Mouse (Mus musculus) MEL (cell line): ENCODE measurements around the gene Atxn7l1. TPM values are rescaled to one million over a fixed set of nuclear protein-coding genes. Genes with fewer than 3 reads are reported as not detected.

Experiments
- DNase-seq: peaks from one replicate; pipeline ENCODE4 v3.0.0; 2011; ENCODE audit warnings: low read depth, low spot score
- H3K27ac ChIP-seq: 2 replicates; pipeline ENCODE4 v1.5.1; 2012; ENCODE audit warnings: low read depth, mild to moderate bottlenecking, control low read depth, low read length, moderate library complexity; ENCODE audit not compliant: control insufficient read depth
- H3K27me3 ChIP-seq, 2 experiments: fragments of 150-350 bp in 1 of 2; sonication (generic) in 1 of 2; 2 replicates each; pipeline ENCODE4 v1.6.1; 2012; ENCODE audit warnings: low read length in 2 of 2, mild to moderate bottlenecking in 2 of 2, improper control_type of control experiment in 1 of 2, moderate library complexity in 1 of 2; ENCODE audit not compliant: insufficient read depth in 2 of 2, control insufficient read depth in 1 of 2
- H3K36me3 ChIP-seq, 2 experiments: 2 replicates each; pipeline ENCODE4 v1.6.1; 2012 to 2014; ENCODE audit warnings: low read length in 2 of 2, improper control_type of control experiment in 1 of 2, inconsistent platforms in 1 of 2, mild to moderate bottlenecking in 1 of 2; ENCODE audit not compliant: insufficient read depth in 2 of 2, control insufficient read depth in 1 of 2
- H3K4me1 ChIP-seq, 2 experiments: fragments of 150-350 bp in 1 of 2; sonication (generic) in 1 of 2; 2 replicates each; pipeline ENCODE4 v1.6.1; 2012; ENCODE audit warnings: low read length in 2 of 2, improper control_type of control experiment in 1 of 2, mild to moderate bottlenecking in 1 of 2; ENCODE audit not compliant: insufficient read depth in 2 of 2, control insufficient read depth in 1 of 2
- H3K4me3 ChIP-seq, 2 experiments: fragments of 150-350 bp in 1 of 2; sonication (generic) in 1 of 2; 2 replicates each; pipeline ENCODE4 v1.5.1; 2012; ENCODE audit warnings: low read depth in 2 of 2, low read length in 2 of 2, mild to moderate bottlenecking in 2 of 2, moderate library complexity in 2 of 2, control low read depth in 1 of 2, improper control_type of control experiment in 1 of 2; ENCODE audit not compliant: control insufficient read depth in 1 of 2, insufficient read depth in 1 of 2
- H3K79me2 ChIP-seq: 2 replicates; pipeline ENCODE4 v1.6.1; 2012; ENCODE audit warnings: mild to moderate bottlenecking, low read length, moderate library complexity; ENCODE audit not compliant: control insufficient read depth, poor library complexity, insufficient read depth
- H3K9ac ChIP-seq: 2 replicates; pipeline ENCODE4 v1.6.1; 2012; ENCODE audit warnings: low read depth, mild to moderate bottlenecking, control low read depth, low read length, moderate library complexity; ENCODE audit not compliant: control insufficient read depth, poor library complexity, severe bottlenecking
- H3K9me3 ChIP-seq: fragments of 150-350 bp; sonication (generic); replicated peaks from 2 replicates; pipeline ENCODE4 v1.6.1; 2012; ENCODE audit warnings: mild to moderate bottlenecking, low read length, improper control_type of control experiment, moderate library complexity; ENCODE audit not compliant: insufficient read depth
- CHD2 ChIP-seq: IDR thresholded peaks from 2 replicates; pipeline ENCODE4 v1.6.1; 2011; ENCODE audit warnings: low read length, improper control_type of control experiment
- CTCF ChIP-seq, 3 experiments: IDR thresholded peaks in 2 of 3; conservative IDR thresholded peaks in 1 of 3; 2 replicates each; pipeline ENCODE4 v1.5.1; 2011 to 2012; ENCODE audit warnings: low read length in 3 of 3, low read depth in 2 of 3, mild to moderate bottlenecking in 2 of 3, improper control_type of control experiment in 1 of 3, inconsistent platforms in 1 of 3, mixed read lengths in 1 of 3, moderate library complexity in 1 of 3; ENCODE audit not compliant: control insufficient read depth in 1 of 3, insufficient read depth in 1 of 3, poor library complexity in 1 of 3, severe bottlenecking in 1 of 3
- E2F4 ChIP-seq: IDR thresholded peaks from 2 replicates; pipeline ENCODE4 v1.6.1; 2011; ENCODE audit warnings: low read depth, low read length, improper control_type of control experiment, borderline replicate concordance
- ELF1 ChIP-seq: IDR thresholded peaks from 2 replicates; pipeline ENCODE4 v1.6.1; 2014; ENCODE audit warnings: low read depth, mild to moderate bottlenecking, inconsistent platforms, low read length, improper control_type of control experiment, moderate library complexity
- EP300 ChIP-seq, 2 experiments: IDR thresholded peaks; 2 replicates each; pipeline ENCODE4 v1.6.1; 2011; ENCODE audit warnings: improper control_type of control experiment in 2 of 2, low read length in 2 of 2, low read depth in 1 of 2, mild to moderate bottlenecking in 1 of 2
- GATA1 ChIP-seq: IDR thresholded peaks from 2 replicates; pipeline ENCODE4 v1.6.1; 2011; ENCODE audit warnings: low read depth, low read length, improper control_type of control experiment
- HCFC1 ChIP-seq: IDR thresholded peaks from 2 replicates; pipeline ENCODE4 v1.6.1; 2012; ENCODE audit warnings: low read depth, mild to moderate bottlenecking, inconsistent platforms, low read length, improper control_type of control experiment, moderate library complexity
- KAT2A ChIP-seq: conservative IDR thresholded peaks from 2 replicates; pipeline ENCODE4 v1.6.1; 2012; ENCODE audit warnings: low read depth, low read length, improper control_type of control experiment, inconsistent platforms
- MAX ChIP-seq: IDR thresholded peaks from 2 replicates; pipeline ENCODE4 v1.6.1; 2011; ENCODE audit warnings: low read length, improper control_type of control experiment
- MAZ ChIP-seq: IDR thresholded peaks from 2 replicates; pipeline ENCODE4 v1.6.1; 2012; ENCODE audit warnings: low read depth, mild to moderate bottlenecking, inconsistent platforms, low read length, improper control_type of control experiment
- MYB ChIP-seq: IDR thresholded peaks from 2 replicates; pipeline ENCODE4 v1.6.1; 2011; ENCODE audit warnings: mild to moderate bottlenecking, low read depth, low read length, improper control_type of control experiment
- NRF1 ChIP-seq: IDR thresholded peaks from 2 replicates; pipeline ENCODE4 v1.6.1; 2014; ENCODE audit warnings: low read depth, mild to moderate bottlenecking, inconsistent platforms, low read length, improper control_type of control experiment, moderate library complexity; ENCODE audit not compliant: poor library complexity, insufficient read depth, severe bottlenecking
- RCOR1 ChIP-seq: IDR thresholded peaks from 2 replicates; pipeline ENCODE4 v1.6.1; 2012; ENCODE audit warnings: low read depth, mild to moderate bottlenecking, inconsistent platforms, low read length, improper control_type of control experiment
- SIN3A ChIP-seq: IDR thresholded peaks from 2 replicates; pipeline ENCODE4 v1.6.1; 2012; ENCODE audit warnings: low read length, improper control_type of control experiment, inconsistent platforms
- UBTF ChIP-seq: IDR thresholded peaks from 2 replicates; pipeline ENCODE4 v1.6.1; 2012; ENCODE audit warnings: low read depth, mild to moderate bottlenecking, inconsistent platforms, low read length, improper control_type of control experiment, moderate library complexity, borderline replicate concordance; ENCODE audit not compliant: insufficient read depth
- USF1 ChIP-seq: IDR thresholded peaks from 2 replicates; pipeline ENCODE4 v1.6.1; 2014; ENCODE audit warnings: low read depth, mild to moderate bottlenecking, inconsistent platforms, low read length, improper control_type of control experiment, moderate library complexity
- ZKSCAN1 ChIP-seq: IDR thresholded peaks from 2 replicates; pipeline ENCODE4 v1.6.1; 2012; ENCODE audit warnings: low read depth, mild to moderate bottlenecking, inconsistent platforms, low read length, improper control_type of control experiment, moderate library complexity
- ZMIZ1 ChIP-seq: IDR thresholded peaks from 2 replicates; pipeline ENCODE4 v1.6.1; 2012; ENCODE audit warnings: low read depth, mild to moderate bottlenecking, inconsistent platforms, low read length, improper control_type of control experiment, moderate library complexity
- polyA plus RNA-seq, 2 experiments: library from polyadenylated mRNA; stranded (reverse) in 1 of 2; unstranded in 1 of 2; fragments of >175 nt in 1 of 2; fragments of >200 nt in 1 of 2; gene quantifications; 2 replicates each; pipeline versions ENCODE4 v1.2.1 to v1.2.4; 2012; ENCODE audit warnings: low replicate concordance in 2 of 2, low read depth in 1 of 2; ENCODE audit not compliant: insufficient read length in 2 of 2, insufficient read depth in 1 of 2, missing spikeins in 1 of 2
- total RNA-seq: library from RNA; depleted of rRNA; stranded (reverse); fragments of 300-350 nt; gene quantifications from 2 replicates; pipeline ENCODE4 v1.2.3, GENCODE M21; 2012

The Atxn7l1 gene
- total and polyA plus RNA-seq, 3 experiments = 11.6 to 50.3 TPM; not detected in 1

DNA sequence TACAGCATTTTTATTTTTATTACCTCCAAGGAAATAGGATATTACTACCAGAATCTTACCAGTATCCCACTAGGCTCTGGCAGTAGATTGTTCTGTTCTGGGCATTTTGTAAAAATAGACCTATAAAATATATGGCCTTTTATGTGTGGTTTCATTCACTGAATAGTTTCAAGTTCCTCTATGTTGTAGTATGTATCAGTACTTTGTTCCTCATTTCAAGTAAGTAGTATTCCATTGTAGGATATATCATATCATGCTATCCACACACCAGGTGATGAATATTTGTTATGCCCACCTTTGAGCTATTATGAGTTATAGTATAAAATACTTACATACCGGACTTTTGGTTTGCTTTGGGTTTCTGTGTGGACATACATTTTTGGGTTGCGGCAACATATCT, 21.0 kb downstream of the Atxn7l1 start:
- Histone ChIP-seq H3K4me3 (no peak overlapping the region), H3K27me3 (no peaks in the 10 kb centered on the region), H3K27ac (no peak overlapping the region), H3K9ac (no peak overlapping the region), H3K9me3 (no peaks in the 10 kb centered on the region), H3K79me2 (no peaks in the 10 kb centered on the region), H3K36me3 (peaks cover 0 to 6% of the 10 kb centered on the region in 2 experiments; a peak in 2 of 4 replicates), H3K4me1 (peaks cover 0 to 6% of the 10 kb centered on the region in 2 experiments; a peak in 2 of 4 replicates)
- peak; percentile 28 for DNase-seq
- TF ChIP-seq USF1 (no peak), E2F4 (no peak), HCFC1 (no peak), ZKSCAN1 (no peak), KAT2A (no peak), CTCF (IDR thresholded peaks at IDR 0.05 in 2 of 3, conservative IDR thresholded peaks at IDR 0.05 in 1 of 3; ENCODE audit: control insufficient read depth in 1 of 3, insufficient read depth in 1 of 3, low read depth in 2 of 3, low read length in 3 of 3, poor library complexity in 1 of 3, severe bottlenecking in 1 of 3) (no peak), SIN3A (no peak), EP300 (IDR thresholded peaks at IDR 0.05; ENCODE audit: low read depth in 1 of 2, low read length in 2 of 2) (no peak), MAX (no peak), MAZ (no peak), NRF1 (no peak), UBTF (no peak), CHD2 (no peak), RCOR1 (no peak), ZMIZ1 (no peak), GATA1 (no peak), MYB (no peak)

DNA sequence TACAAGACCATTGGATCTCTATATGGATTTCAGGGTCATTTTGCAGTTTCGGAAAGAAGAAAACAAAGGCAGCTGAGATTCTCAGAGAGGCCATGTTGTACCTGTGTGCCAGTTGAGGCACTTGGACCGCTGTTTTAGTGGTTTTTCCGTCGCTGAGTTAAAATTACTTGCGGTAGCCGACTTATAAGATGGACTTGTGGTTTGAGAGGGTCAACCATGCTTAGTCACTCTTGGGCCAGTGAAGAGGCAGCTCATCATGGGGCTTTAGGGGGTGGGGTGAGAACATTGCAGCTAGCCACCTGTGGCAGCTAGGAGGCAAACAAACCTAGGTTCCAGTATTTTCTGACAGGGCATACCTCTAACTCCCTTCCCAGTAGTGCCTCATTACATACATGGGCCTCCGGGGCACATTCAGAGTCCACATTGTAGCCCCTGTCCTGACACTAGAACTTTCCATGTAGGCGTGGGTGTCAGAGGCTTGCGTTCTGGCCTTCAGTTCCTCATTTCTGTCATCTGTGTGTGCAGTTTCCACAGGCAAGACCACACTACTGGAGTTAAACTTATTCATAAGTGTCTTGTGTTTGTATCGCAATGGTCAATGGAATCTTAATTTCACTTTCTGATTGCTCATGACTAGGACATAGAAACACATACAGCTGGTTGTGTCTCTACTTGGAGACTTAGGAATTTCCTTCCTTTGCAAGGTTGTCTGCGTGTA, 22.4 kb downstream of the Atxn7l1 start:
- Histone ChIP-seq H3K27ac (no peak overlapping the region), H3K79me2 (no peaks in the 10 kb centered on the region), H3K4me3 (no peak overlapping the region), H3K9me3 (no peaks in the 10 kb centered on the region)
- DNase-seq = peak; percentile 35
- no peak for TF ChIP-seq ELF1
- TF ChIP-seq EP300 (IDR thresholded peaks at IDR 0.05; ENCODE audit: low read depth in 1 of 2, low read length in 2 of 2) = no peak
- TF ChIP-seq, all 39 proteins: peak for 0
- Histone ChIP-seq H3K36me3 (peaks cover 0 to 6% of the 10 kb centered on the region in 2 experiments; a peak in 2 of 4 replicates), H3K9ac (no peak overlapping the region), H3K27me3 (no peaks in the 10 kb centered on the region), H3K4me1 (peaks cover 0 to 6% of the 10 kb centered on the region in 2 experiments; a peak in 2 of 4 replicates)
